In the genomic region with DNA sequence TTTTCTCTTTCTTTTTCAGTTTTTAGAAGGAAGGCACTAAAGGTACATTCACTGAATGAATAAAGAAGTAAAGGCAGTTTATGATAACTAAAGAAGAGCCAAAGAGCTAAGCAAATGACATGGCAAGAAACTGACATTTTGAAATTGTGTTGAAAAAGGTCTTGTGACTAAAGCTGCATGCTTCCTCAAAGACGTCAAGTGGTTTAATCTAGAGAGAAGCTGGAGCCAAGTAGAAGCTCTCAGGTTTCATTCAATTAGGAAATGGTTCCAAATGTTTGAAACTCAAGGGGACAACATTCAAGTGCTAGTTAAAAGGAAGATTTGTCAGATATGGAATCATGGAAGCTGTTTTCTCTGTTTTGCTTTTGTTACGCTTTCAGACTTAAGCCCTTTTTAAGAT, we compare ENCODE assay signal across 30 mouse cellular contexts.
DNase-seq lines count a peak whose midpoint lies in the region; ATAC-seq and TF ChIP-seq lines count a peak whose summit lies in the region.
"Had no signal": no experiment of that assay in that cellular context is flagged by ENCODE, and none has a peak within 500 bp of the region (broad histone marks: within the 10 kb centered on the region; RNA-seq: fewer than 3 reads in every experiment).

No protein-coding gene starts in this region.

- no peak for ATAC-seq in lung, embryonic 14.5 days (ENCODE audit: insufficient read depth)
- ATAC-seq in megakaryocyte progenitor cell, adult 5-6 weeks (replicated peaks; ENCODE audit: poor library complexity) = peak; percentile 69
- ATAC-seq: CD4-positive, CD25-positive, alpha-beta regulatory T cell, adult 4 months; forebrain, embryonic 13.5 days; forebrain, embryonic 16.5 days; hindbrain, embryonic 16.5 days had no signal

- peak; percentile 7 for DNase-seq in lung, embryonic 14.5 days
- DNase-seq in lung, postnatal 10 days = no peak
- DNase-seq in lung, postnatal 36 days = peak; percentile 5
- DNase-seq in lung, adult 18-20 months = no peak
- DNase-seq in fibroblast of lung, adult 2 months (ENCODE audit: low read depth) = peak; percentile 4
- DNase-seq in kidney, adult 11 months = no peak
- no peak for DNase-seq in retina, embryonic 14.5 days (ENCODE audit: low spot score)
- DNase-seq: adrenal gland, adult 2 months; adrenal gland, postnatal 14 days; cerebellum, adult 11 months; cerebellum, adult 2 months; cerebellum, adult 9-11 months; cerebellum, postnatal 25 days; embryo, embryonic 11 days; gastrocnemius, postnatal 10 days; heart, adult 18-20 months; heart, postnatal 10 days; heart, postnatal 36 days had no signal

- H3K4me3 ChIP-seq in lung, embryonic 14.5 days (ENCODE audit: low read depth, low read length) = no peak overlapping the region
- H3K4me3 ChIP-seq: embryonic facial prominence, embryonic 12.5 days; erythroblast, embryonic 14.5 days; forebrain, embryonic 10.5 days; forebrain, embryonic 13.5 days; heart, embryonic 12.5 days; heart, embryonic 15.5 days; hindbrain, embryonic 10.5 days; hindbrain, embryonic 13.5 days had no signal

- 43% methylated on average over 2 of the region's 2 CpGs for WGBS in lung, embryonic 14.5 days

- H3K27ac ChIP-seq in lung, embryonic 14.5 days (ENCODE audit: low read depth) = no peak overlapping the region
- H3K27ac ChIP-seq: embryonic facial prominence, embryonic 12.5 days; forebrain, embryonic 10.5 days; forebrain, embryonic 13.5 days; heart, embryonic 15.5 days; hindbrain, embryonic 10.5 days; hindbrain, embryonic 13.5 days had no signal

- no peaks in the 10 kb centered on the region for H3K27me3 ChIP-seq in lung, embryonic 14.5 days (ENCODE audit: insufficient read depth, low read length)
- H3K27me3 ChIP-seq: embryonic facial prominence, embryonic 12.5 days; forebrain, embryonic 13.5 days; heart, embryonic 12.5 days; heart, embryonic 15.5 days; hindbrain, embryonic 13.5 days had no signal

- no peaks in the 10 kb centered on the region for H3K36me3 ChIP-seq in lung, embryonic 14.5 days (ENCODE audit: insufficient read depth)
- H3K36me3 ChIP-seq: embryonic facial prominence, embryonic 12.5 days; forebrain, embryonic 10.5 days; heart, embryonic 12.5 days; heart, embryonic 15.5 days; hindbrain, embryonic 10.5 days; hindbrain, embryonic 13.5 days had no signal

- no peaks in the 10 kb centered on the region for H3K4me1 ChIP-seq in lung, embryonic 14.5 days (ENCODE audit: insufficient read depth)
- H3K4me1 ChIP-seq: embryonic facial prominence, embryonic 12.5 days; forebrain, embryonic 10.5 days; forebrain, embryonic 13.5 days; heart, embryonic 12.5 days; heart, embryonic 15.5 days; hindbrain, embryonic 10.5 days; hindbrain, embryonic 13.5 days had no signal

- no peak for TF ChIP-seq CTCF in lung, embryonic 14.5 days (IDR thresholded peaks at IDR 0.05; ENCODE audit: low read depth)

- no peak overlapping the region for H3K9ac ChIP-seq in lung, embryonic 14.5 days
- H3K9ac ChIP-seq: embryonic facial prominence, embryonic 12.5 days; forebrain, embryonic 13.5 days; heart, embryonic 12.5 days; heart, embryonic 15.5 days; hindbrain, embryonic 13.5 days had no signal

- H3K4me2 ChIP-seq in lung, embryonic 14.5 days = no peak overlapping the region
- H3K4me2 ChIP-seq: embryonic facial prominence, embryonic 12.5 days; forebrain, embryonic 13.5 days; heart, embryonic 12.5 days; heart, embryonic 15.5 days; hindbrain, embryonic 13.5 days had no signal

- no peaks in the 10 kb centered on the region for H3K9me3 ChIP-seq in lung, embryonic 14.5 days (ENCODE audit: low read depth, low read length)
- H3K9me3 ChIP-seq: embryonic facial prominence, embryonic 12.5 days; forebrain, embryonic 10.5 days; forebrain, embryonic 13.5 days; heart, embryonic 12.5 days; heart, embryonic 15.5 days; hindbrain, embryonic 10.5 days; hindbrain, embryonic 13.5 days had no signal

Comparison
In these comparisons a context has a peak if more than half of its experiments do, and no peak if none do; other contexts are left out.
1. DNase-seq: peak in lung, embryonic 14.5 days (single experiment), lung, postnatal 36 days (single experiment) and fibroblast of lung, adult 2 months (single experiment); none in lung, postnatal 10 days (single experiment), lung, adult 18-20 months (0 of 2), kidney, adult 11 months (single experiment) and retina, embryonic 14.5 days (single experiment).